Mouse (Mus musculus): Measurements from ENCODE around the gene Tmcc1. TPM values are rescaled to one million over a fixed set of nuclear protein-coding genes. Genes with fewer than 3 reads are reported as not detected.
A peak's percentile ranks its signal among the peaks of the same experiment; 100 is the strongest.

Gene Tmcc1
- polyA plus RNA-seq, 1 experiment from 2014 or later, result 11.1 TPM

DNA sequence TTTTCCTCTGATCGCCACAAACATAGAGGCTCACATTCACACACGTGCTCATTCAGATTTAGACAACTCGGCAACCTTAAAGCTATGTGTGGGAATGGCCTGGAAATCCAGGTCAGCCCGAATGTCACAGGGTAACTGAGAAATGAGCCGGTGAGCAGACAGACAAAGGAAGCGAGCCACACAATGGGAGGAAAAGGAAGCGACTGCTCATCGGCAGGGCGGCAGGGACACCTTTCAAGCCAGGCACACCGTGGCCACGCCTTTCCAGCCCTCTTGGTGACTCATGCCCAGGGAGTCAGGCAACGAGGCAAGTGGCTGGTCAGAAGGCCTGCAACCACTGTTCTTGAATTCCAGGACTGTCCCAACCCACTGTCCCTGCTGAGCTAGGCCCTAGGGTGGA, 183.9 kb downstream of the Tmcc1 start:
- Histone ChIP-seq H3K9me3 (ENCODE audit: control insufficient read depth, low read length) (no peaks in the 10 kb centered on the region), H3K27me3 (replicated peaks; ENCODE audit: control insufficient read depth, insufficient read depth, low read length) (peaks cover 5% of the 10 kb centered on the region; the same call in 1 of the 2 replicates), H3K9ac (ENCODE audit: low read depth, low read length) (no peak overlapping the region), H3K4me3 (ENCODE audit: low read depth, low read length) (no peak overlapping the region), H3K4me2 (ENCODE audit: low read depth, low read length) (no peak overlapping the region), H3K36me3 (ENCODE audit: control insufficient read depth, insufficient read depth, low read length) (no peaks in the 10 kb centered on the region), H3K27ac (replicated peaks; ENCODE audit: low read depth, low read length) (no peak overlapping the region), H3K4me1 (ENCODE audit: control insufficient read depth, insufficient read depth, low read length) (no peaks in the 10 kb centered on the region)
- ATAC-seq (ENCODE audit: low read depth) (no peak), DNase-seq (ENCODE audit: low spot score) (no peak)
- 62% methylated on average over 12 of the region's 12 CpGs for WGBS

DNA sequence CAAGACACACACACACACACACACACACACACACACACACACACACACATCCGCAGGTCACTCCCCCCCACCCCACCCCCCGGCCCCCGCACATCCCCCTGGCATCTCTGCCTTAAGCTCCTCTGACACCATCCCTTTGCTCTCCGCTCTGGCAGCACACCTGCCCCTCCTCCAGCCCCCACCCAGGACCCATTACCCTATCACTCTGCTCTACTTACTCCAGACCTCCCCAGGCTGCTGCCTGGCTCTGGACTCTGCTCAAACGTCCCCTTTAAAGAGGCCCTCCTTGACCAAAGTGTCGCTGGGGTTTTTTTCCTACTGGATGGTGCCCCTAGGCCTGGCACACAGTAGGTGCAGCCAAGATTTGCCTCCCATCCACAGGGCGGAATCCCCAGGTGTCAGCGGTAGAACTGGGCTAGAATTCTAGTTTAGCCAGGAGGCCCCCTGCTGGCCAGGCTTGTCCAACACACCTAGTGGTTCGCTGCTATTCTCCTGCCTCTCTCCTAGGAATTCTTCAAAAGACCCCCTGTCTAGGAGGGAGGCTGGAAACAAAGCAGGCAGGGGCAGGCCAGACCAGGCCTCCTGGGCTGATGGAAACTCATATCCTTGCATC, 185.6 kb downstream of the Tmcc1 start:
- H3K27me3 ChIP-seq (replicated peaks; ENCODE audit: control insufficient read depth, insufficient read depth, low read length), result peaks cover 5% of the 10 kb centered on the region; the same call in 1 of the 2 replicates
- 12% methylated on average over 6 of the region's 9 CpGs for WGBS

DNA sequence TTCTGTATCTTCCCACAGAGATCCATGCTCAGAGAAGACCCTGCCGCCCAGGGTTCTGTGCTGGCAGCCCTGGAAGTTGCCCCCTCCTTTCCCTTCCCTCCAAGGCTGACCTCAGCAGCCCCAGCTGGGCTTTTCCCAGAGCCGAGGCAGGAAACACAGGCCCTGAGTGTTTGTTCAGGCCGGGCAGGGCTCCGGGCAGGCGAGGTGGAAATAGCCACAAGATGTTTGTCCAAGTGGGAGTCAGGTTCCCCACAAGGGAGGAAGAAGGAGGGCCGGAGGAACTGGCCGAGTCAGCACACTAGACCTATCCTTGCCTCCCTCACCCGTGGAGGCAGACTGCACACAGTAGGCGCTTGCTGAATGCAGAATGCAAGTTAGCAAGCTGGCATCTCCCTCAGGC, 186.6 kb downstream of the Tmcc1 start:
- DNase-seq (ENCODE audit: low spot score), result no peak
- no peak overlapping the region for H3K27ac ChIP-seq (replicated peaks; ENCODE audit: low read depth, low read length)

More for the DNA sequence above, 185.6 kb downstream of the Tmcc1 start:
- Histone ChIP-seq H3K27ac (replicated peaks; ENCODE audit: low read depth, low read length) (no peak overlapping the region), H3K4me3 (ENCODE audit: low read depth, low read length) (no peak overlapping the region), H3K9ac (ENCODE audit: low read depth, low read length) (no peak overlapping the region), H3K9me3 (ENCODE audit: control insufficient read depth, low read length) (no peaks in the 10 kb centered on the region), H3K36me3 (ENCODE audit: control insufficient read depth, insufficient read depth, low read length) (no peaks in the 10 kb centered on the region), H3K4me1 (ENCODE audit: control insufficient read depth, insufficient read depth, low read length) (no peaks in the 10 kb centered on the region), H3K4me2 (ENCODE audit: low read depth, low read length) (no peak overlapping the region)
- DNase-seq (ENCODE audit: low spot score) (no peak), ATAC-seq (ENCODE audit: low read depth) (peak; percentile 23; the same call in 1 of the 2 replicates)

DNA sequence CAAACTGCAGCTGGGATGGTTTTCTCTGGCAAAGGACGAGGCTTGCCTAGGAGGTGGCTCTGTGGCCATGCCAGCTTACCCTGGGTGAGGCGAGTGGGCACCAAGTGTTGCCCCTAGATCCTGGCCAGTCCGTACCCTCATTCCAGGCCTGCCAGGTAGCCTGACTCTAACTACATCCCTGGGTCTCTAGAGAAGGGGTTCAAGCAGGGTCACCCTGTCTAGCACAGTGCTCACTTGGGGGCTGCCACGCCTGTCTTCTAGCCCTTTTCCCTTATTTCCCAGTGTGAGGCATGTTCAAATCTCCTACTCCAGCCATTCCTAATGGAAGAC, 187.4 kb downstream of the Tmcc1 start:
- Histone ChIP-seq H3K9me3 (ENCODE audit: control insufficient read depth, low read length) (no peaks in the 10 kb centered on the region), H3K27ac (replicated peaks; ENCODE audit: low read depth, low read length) (peak overlapping the region; percentile 45; the same call in 1 of the 2 replicates), H3K9ac (ENCODE audit: low read depth, low read length) (no peak overlapping the region), H3K27me3 (replicated peaks; ENCODE audit: control insufficient read depth, insufficient read depth, low read length) (peaks cover 5% of the 10 kb centered on the region; the same call in 1 of the 2 replicates), H3K4me2 (ENCODE audit: low read depth, low read length) (no peak overlapping the region), H3K4me1 (ENCODE audit: control insufficient read depth, insufficient read depth, low read length) (no peaks in the 10 kb centered on the region), H3K4me3 (ENCODE audit: low read depth, low read length) (no peak overlapping the region), H3K36me3 (ENCODE audit: control insufficient read depth, insufficient read depth, low read length) (no peaks in the 10 kb centered on the region)
- WGBS, result 77% methylated on average over 4 of the region's 4 CpGs
- DNase-seq (ENCODE audit: low spot score) (no peak), ATAC-seq (ENCODE audit: low read depth) (no peak)

More for the DNA sequence above, 186.6 kb downstream of the Tmcc1 start:
- Histone ChIP-seq H3K36me3 (ENCODE audit: control insufficient read depth, insufficient read depth, low read length) (no peaks in the 10 kb centered on the region), H3K4me3 (ENCODE audit: low read depth, low read length) (no peak overlapping the region), H3K27me3 (replicated peaks; ENCODE audit: control insufficient read depth, insufficient read depth, low read length) (peaks cover 5% of the 10 kb centered on the region; the same call in 1 of the 2 replicates), H3K9me3 (ENCODE audit: control insufficient read depth, low read length) (no peaks in the 10 kb centered on the region), H3K4me1 (ENCODE audit: control insufficient read depth, insufficient read depth, low read length) (no peaks in the 10 kb centered on the region), H3K4me2 (ENCODE audit: low read depth, low read length) (no peak overlapping the region), H3K9ac (ENCODE audit: low read depth, low read length) (no peak overlapping the region)
- 26% methylated on average over 9 of the region's 9 CpGs for whole genome bisulfite sequencing
- no peak for ATAC-seq (ENCODE audit: low read depth)

DNA sequence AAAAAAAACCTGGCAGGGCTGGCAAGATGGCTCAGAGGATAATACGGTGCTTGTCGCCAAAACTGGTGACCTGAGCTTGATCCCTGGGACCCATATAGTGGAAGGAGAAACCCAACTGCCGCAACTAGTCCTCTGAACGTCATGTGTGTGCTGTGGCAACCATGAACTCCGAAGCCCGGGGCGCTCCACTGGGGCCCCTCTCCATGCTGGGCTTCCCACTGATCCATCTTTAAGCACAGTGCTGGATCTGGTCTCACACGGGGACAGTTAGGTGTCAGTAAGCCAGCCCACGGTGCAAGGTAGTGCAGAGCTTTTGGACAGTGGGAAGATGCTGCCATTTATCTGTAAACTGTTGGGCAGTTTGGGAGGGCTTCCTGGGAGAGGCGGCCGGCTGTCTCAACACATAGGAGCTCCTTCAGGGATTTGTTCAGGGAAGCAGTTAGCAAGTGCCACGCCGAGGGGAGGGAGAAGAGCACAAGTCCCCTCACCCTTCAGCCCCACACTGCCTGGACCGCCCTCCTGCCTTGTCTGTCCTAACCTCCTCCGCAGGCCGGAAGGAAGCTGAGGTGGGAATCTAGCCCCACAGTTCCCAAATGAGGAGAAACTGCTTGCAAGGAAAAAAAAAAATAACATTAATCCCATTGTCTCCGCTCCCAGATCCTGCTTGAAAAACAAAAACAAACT, 187.9 kb downstream of the Tmcc1 start:
- no peak for ATAC-seq (ENCODE audit: low read depth)
- Histone ChIP-seq H3K27ac (replicated peaks; ENCODE audit: low read depth, low read length) (0 out of 2 replicates have a peak overlapping the region, but pooled peaks have one; percentile 45), H3K4me3 (ENCODE audit: low read depth, low read length) (no peak overlapping the region), H3K27me3 (replicated peaks; ENCODE audit: control insufficient read depth, insufficient read depth, low read length) (peaks cover 5% of the 10 kb centered on the region; the same call in 1 of the 2 replicates), H3K36me3 (ENCODE audit: control insufficient read depth, insufficient read depth, low read length) (no peaks in the 10 kb centered on the region), H3K9ac (ENCODE audit: low read depth, low read length) (no peak overlapping the region), H3K4me2 (ENCODE audit: low read depth, low read length) (no peak overlapping the region), H3K4me1 (ENCODE audit: control insufficient read depth, insufficient read depth, low read length) (no peaks in the 10 kb centered on the region), H3K9me3 (ENCODE audit: control insufficient read depth, low read length) (no peaks in the 10 kb centered on the region)
- no peak for DNase-seq (ENCODE audit: low spot score)
- WGBS, result 68% methylated on average over 17 of the region's 17 CpGs

DNA sequence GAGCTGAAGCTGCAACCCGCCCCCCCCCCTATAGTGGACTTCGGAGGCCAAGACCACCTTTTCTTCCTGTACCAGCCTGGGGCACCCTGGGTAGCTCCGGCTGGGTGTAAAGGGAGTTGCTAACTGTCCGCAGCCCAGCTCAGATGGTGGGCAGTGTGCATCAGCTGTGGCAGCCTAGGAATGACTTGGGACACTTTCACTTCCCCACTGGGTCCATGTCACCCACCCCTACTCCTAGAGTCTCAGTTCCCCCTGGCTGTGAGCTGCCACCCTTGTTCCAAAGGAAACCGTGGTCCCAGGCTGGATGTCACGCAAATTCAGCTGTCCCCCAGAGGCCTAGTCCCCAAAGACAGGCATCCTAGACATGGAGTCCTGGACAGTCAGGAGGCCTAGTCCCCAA, 188.6 kb downstream of the Tmcc1 start:
- no peak for DNase-seq (ENCODE audit: low spot score)
- H3K4me1 ChIP-seq (ENCODE audit: control insufficient read depth, insufficient read depth, low read length), result no peaks in the 10 kb centered on the region
- H3K4me2 ChIP-seq (ENCODE audit: low read depth, low read length), result no peak overlapping the region
- H3K4me3 ChIP-seq (ENCODE audit: low read depth, low read length), result no peak overlapping the region
- no peak for ATAC-seq (ENCODE audit: low read depth)
- no peaks in the 10 kb centered on the region for H3K36me3 ChIP-seq (ENCODE audit: control insufficient read depth, insufficient read depth, low read length)
- peaks cover 5% of the 10 kb centered on the region; the same call in 1 of the 2 replicates for H3K27me3 ChIP-seq (replicated peaks; ENCODE audit: control insufficient read depth, insufficient read depth, low read length)
- H3K9me3 ChIP-seq (ENCODE audit: control insufficient read depth, low read length), result no peaks in the 10 kb centered on the region
- 81% methylated on average over 5 of the region's 6 CpGs for WGBS
- no peak overlapping the region for H3K27ac ChIP-seq (replicated peaks; ENCODE audit: low read depth, low read length)
- H3K9ac ChIP-seq (ENCODE audit: low read depth, low read length), result no peak overlapping the region

GRCm38 (mm10) chr6:116004069-116004468, 189.2 kb downstream of the Tmcc1 start:
- Histone ChIP-seq H3K9me3 (ENCODE audit: control insufficient read depth, low read length) (no peaks in the 10 kb centered on the region), H3K9ac (ENCODE audit: low read depth, low read length) (no peak overlapping the region), H3K4me3 (ENCODE audit: low read depth, low read length) (no peak overlapping the region), H3K4me2 (ENCODE audit: low read depth, low read length) (no peak overlapping the region), H3K4me1 (ENCODE audit: control insufficient read depth, insufficient read depth, low read length) (no peaks in the 10 kb centered on the region), H3K27me3 (replicated peaks; ENCODE audit: control insufficient read depth, insufficient read depth, low read length) (peaks cover 5% of the 10 kb centered on the region; the same call in 1 of the 2 replicates), H3K27ac (replicated peaks; ENCODE audit: low read depth, low read length) (no peak overlapping the region; the same call in 1 of the 2 replicates), H3K36me3 (ENCODE audit: control insufficient read depth, insufficient read depth, low read length) (no peaks in the 10 kb centered on the region)
- ATAC-seq (ENCODE audit: low read depth), result no peak
- no peak for DNase-seq (ENCODE audit: low spot score)
- 49% methylated on average over 7 of the region's 7 CpGs for WGBS

GRCm38 (mm10) chr6:116003516-116003915, 189.8 kb downstream of the Tmcc1 start:
- Histone ChIP-seq H3K4me1 (ENCODE audit: control insufficient read depth, insufficient read depth, low read length) (no peaks in the 10 kb centered on the region), H3K4me3 (ENCODE audit: low read depth, low read length) (no peak overlapping the region), H3K27ac (replicated peaks; ENCODE audit: low read depth, low read length) (no peak overlapping the region), H3K9me3 (ENCODE audit: control insufficient read depth, low read length) (no peaks in the 10 kb centered on the region), H3K9ac (ENCODE audit: low read depth, low read length) (no peak overlapping the region), H3K4me2 (ENCODE audit: low read depth, low read length) (no peak overlapping the region), H3K27me3 (replicated peaks; ENCODE audit: control insufficient read depth, insufficient read depth, low read length) (peaks cover 5% of the 10 kb centered on the region; the same call in 1 of the 2 replicates), H3K36me3 (ENCODE audit: control insufficient read depth, insufficient read depth, low read length) (no peaks in the 10 kb centered on the region)
- ATAC-seq (ENCODE audit: low read depth), result no peak
- 65% methylated on average over 5 of the region's 5 CpGs for WGBS
- no peak for DNase-seq (ENCODE audit: low spot score)

Data from embryonic facial prominence, embryonic 14.5 days (tissue).